Mouse (Mus musculus) liver, embryonic 14.5 days (tissue): ENCODE results near the gene Actrt2.

ENCODE experiments used
- CTCF ChIP-seq: IDR thresholded peaks from 2 replicates; pipeline ENCODE4 v1.5.1; 2016; ENCODE audit warnings: antibody characterized with exemption, low read depth, control low read depth
- EP300 ChIP-seq: IDR thresholded peaks from 2 replicates; pipeline ENCODE4 v1.6.1; 2016; ENCODE audit warnings: antibody characterized with exemption, low read depth

DNA sequence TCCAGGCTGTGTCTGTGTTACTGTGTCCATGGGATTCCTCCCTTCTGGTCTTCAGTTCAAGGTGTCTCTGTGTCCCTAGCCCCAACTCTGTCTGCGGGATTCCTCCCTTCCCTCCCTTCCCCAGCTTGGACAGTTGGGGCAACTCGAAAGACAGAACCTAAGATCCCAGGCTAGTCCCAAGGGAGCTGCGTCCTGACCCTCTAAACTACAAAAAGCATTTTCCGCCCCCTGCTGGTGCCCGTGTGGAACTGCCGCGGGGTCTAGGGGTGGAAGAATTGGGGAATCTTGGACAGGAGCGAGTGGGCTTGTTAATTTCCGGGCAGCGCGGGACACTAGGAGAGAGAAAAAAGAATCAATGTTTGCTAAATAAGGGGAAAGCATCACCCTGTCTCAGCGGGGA, 6.9 kb upstream of the Actrt2 start:
- TF ChIP-seq CTCF = peak; percentile 85
- no peak for TF ChIP-seq EP300
